Comparison of ENCODE assay signal across 20 mouse cellular contexts in genomic region chr6:107998921-107999690, GRCm38 (mm10).
DNase-seq lines count a peak whose midpoint lies in the region; ATAC-seq and TF ChIP-seq lines count a peak whose summit lies in the region.
"Had no signal": no experiment of that assay in that cellular context is flagged by ENCODE, and none has a peak within 500 bp of the region (broad histone marks: within the 10 kb centered on the region; RNA-seq: fewer than 3 reads in every experiment).

No protein-coding gene starts in this region.

- H3K27me3 ChIP-seq in forebrain, embryonic 16.5 days (replicated peaks; ENCODE audit: control insufficient read depth, insufficient read depth, low read length) = no peaks in the 10 kb centered on the region
- no peaks in the 10 kb centered on the region for H3K27me3 ChIP-seq in forebrain, embryonic 15.5 days
- no peaks in the 10 kb centered on the region for H3K27me3 ChIP-seq in midbrain, postnatal 0 days (ENCODE audit: insufficient read depth, low read length)
- no peaks in the 10 kb centered on the region for H3K27me3 ChIP-seq in midbrain, embryonic 13.5 days
- H3K27me3 ChIP-seq in lung, postnatal 0 days (replicated peaks; ENCODE audit: insufficient read depth, low read length) = no peaks in the 10 kb centered on the region
- no peaks in the 10 kb centered on the region for H3K27me3 ChIP-seq in kidney, adult 2 months (replicated peaks; ENCODE audit: control insufficient read depth, insufficient read depth, low read length)
- H3K27me3 ChIP-seq: limb, embryonic 15.5 days had no signal

- no peak for TF ChIP-seq POLR2A in kidney, adult 2 months (IDR thresholded peaks at IDR 0.05; ENCODE audit: low read depth, low read length)

- 74% methylated on average over 8 of the region's 8 CpGs for WGBS in forebrain, embryonic 16.5 days
- 79% methylated on average over 8 of the region's 8 CpGs for WGBS in forebrain, embryonic 15.5 days
- 75% methylated on average over 8 of the region's 8 CpGs for WGBS in midbrain, postnatal 0 days
- WGBS in midbrain, embryonic 13.5 days = 82% methylated on average over 8 of the region's 8 CpGs
- WGBS in lung, postnatal 0 days = 72% methylated on average over 8 of the region's 8 CpGs
- 69% methylated on average over 8 of the region's 8 CpGs for WGBS in kidney, adult 2 months

- no peaks in the 10 kb centered on the region for H3K9me3 ChIP-seq in forebrain, embryonic 16.5 days (ENCODE audit: control insufficient read depth, low read length)
- H3K9me3 ChIP-seq in forebrain, embryonic 15.5 days = no peaks in the 10 kb centered on the region
- H3K9me3 ChIP-seq in midbrain, postnatal 0 days (ENCODE audit: low read length) = no peaks in the 10 kb centered on the region
- no peaks in the 10 kb centered on the region for H3K9me3 ChIP-seq in midbrain, embryonic 13.5 days
- H3K9me3 ChIP-seq in lung, postnatal 0 days (ENCODE audit: low read length) = no peaks in the 10 kb centered on the region
- H3K9me3 ChIP-seq: embryonic facial prominence, embryonic 10.5 days; G1E; limb, embryonic 15.5 days had no signal

- no peak overlapping the region for H3K9ac ChIP-seq in forebrain, embryonic 16.5 days (replicated peaks; ENCODE audit: low read depth, low read length)
- H3K9ac ChIP-seq in forebrain, embryonic 15.5 days (replicated peaks) = no peak overlapping the region
- H3K9ac ChIP-seq in midbrain, postnatal 0 days (replicated peaks; ENCODE audit: low read length, poor library complexity, severe bottlenecking) = no peak overlapping the region
- no peak overlapping the region for H3K9ac ChIP-seq in midbrain, embryonic 13.5 days (replicated peaks)
- H3K9ac ChIP-seq in lung, postnatal 0 days (replicated peaks; ENCODE audit: low read depth) = no peak overlapping the region
- H3K9ac ChIP-seq: limb, embryonic 15.5 days; liver, postnatal 0 days had no signal

- H3K4me3 ChIP-seq in forebrain, embryonic 16.5 days (replicated peaks; ENCODE audit: low read length) = no peak overlapping the region
- H3K4me3 ChIP-seq in forebrain, embryonic 15.5 days = no peak overlapping the region
- H3K4me3 ChIP-seq in midbrain, postnatal 0 days (ENCODE audit: low read depth, low read length) = no peak overlapping the region
- H3K4me3 ChIP-seq in midbrain, embryonic 13.5 days (replicated peaks) = no peak overlapping the region
- no peak overlapping the region for H3K4me3 ChIP-seq in lung, postnatal 0 days (ENCODE audit: low read depth, low read length)
- no peak overlapping the region for H3K4me3 ChIP-seq in kidney, adult 2 months (ENCODE audit: insufficient read depth, low read depth, low read length)
- H3K4me3 ChIP-seq: embryonic facial prominence, embryonic 10.5 days; erythroblast, embryonic 14.5 days; limb, embryonic 15.5 days had no signal

- TF ChIP-seq EP300 in lung, postnatal 0 days (IDR thresholded peaks at IDR 0.05) = no peak

- no peaks in the 10 kb centered on the region for H3K36me3 ChIP-seq in forebrain, embryonic 16.5 days (ENCODE audit: control insufficient read depth, insufficient read depth)
- no peaks in the 10 kb centered on the region for H3K36me3 ChIP-seq in forebrain, embryonic 15.5 days
- H3K36me3 ChIP-seq in midbrain, postnatal 0 days (ENCODE audit: insufficient read depth, low read length) = no peaks in the 10 kb centered on the region
- no peaks in the 10 kb centered on the region for H3K36me3 ChIP-seq in midbrain, embryonic 13.5 days
- no peaks in the 10 kb centered on the region for H3K36me3 ChIP-seq in lung, postnatal 0 days (ENCODE audit: insufficient read depth, low read length)
- H3K36me3 ChIP-seq in kidney, adult 2 months (ENCODE audit: control insufficient read depth, insufficient read depth, low read length) = no peaks in the 10 kb centered on the region
- H3K36me3 ChIP-seq: embryonic facial prominence, embryonic 10.5 days; G1E; limb, embryonic 15.5 days had no signal

- H3K27ac ChIP-seq in forebrain, embryonic 16.5 days (ENCODE audit: low read length) = no peak overlapping the region
- H3K27ac ChIP-seq in forebrain, embryonic 15.5 days (replicated peaks) = no peak overlapping the region
- no peak overlapping the region for H3K27ac ChIP-seq in midbrain, postnatal 0 days (ENCODE audit: low read depth, low read length)
- H3K27ac ChIP-seq in midbrain, embryonic 13.5 days = no peak overlapping the region
- no peak overlapping the region for H3K27ac ChIP-seq in lung, postnatal 0 days (ENCODE audit: low read length)
- no peak overlapping the region for H3K27ac ChIP-seq in kidney, adult 2 months (ENCODE audit: insufficient read depth, low read depth, low read length)
- H3K27ac ChIP-seq: embryonic facial prominence, embryonic 10.5 days; limb, embryonic 15.5 days had no signal

- peak; percentile 26; the same call in 1 of the 2 replicates for ATAC-seq in forebrain, embryonic 16.5 days
- ATAC-seq in forebrain, embryonic 15.5 days (replicated peaks) = no peak
- ATAC-seq in midbrain, postnatal 0 days (ENCODE audit: low FRiP score) = no peak; the same call in 1 of the 2 replicates
- ATAC-seq in midbrain, embryonic 13.5 days = no peak
- no peak for ATAC-seq in lung, postnatal 0 days
- ATAC-seq: CD4-positive, CD25-positive, alpha-beta regulatory T cell, adult 4 months; liver, postnatal 0 days had no signal

- TF ChIP-seq CTCF in midbrain, postnatal 0 days (IDR thresholded peaks at IDR 0.05) = no peak
- no peak for TF ChIP-seq CTCF in lung, postnatal 0 days (IDR thresholded peaks at IDR 0.05)
- TF ChIP-seq CTCF in kidney, adult 2 months (conservative IDR thresholded peaks at IDR 0.05; ENCODE audit: insufficient read depth, insufficient read length, low read depth, low read length) = no peak

- H3K4me2 ChIP-seq in forebrain, embryonic 16.5 days (ENCODE audit: low read length) = no peak overlapping the region
- H3K4me2 ChIP-seq in forebrain, embryonic 15.5 days (replicated peaks) = no peak overlapping the region
- no peak overlapping the region for H3K4me2 ChIP-seq in midbrain, postnatal 0 days (ENCODE audit: low read depth, low read length, poor library complexity, severe bottlenecking)
- H3K4me2 ChIP-seq in midbrain, embryonic 13.5 days (replicated peaks) = no peak overlapping the region
- H3K4me2 ChIP-seq in lung, postnatal 0 days (replicated peaks; ENCODE audit: low read depth, low read length) = no peak overlapping the region
- H3K4me2 ChIP-seq: limb, embryonic 15.5 days; midbrain, embryonic 11.5 days had no signal

- peak; percentile 76 for DNase-seq in midbrain, postnatal 0 days (ENCODE audit: low spot score)
- peak; percentile 12 to 55 for DNase-seq in layer of hippocampus, adult 18-20 months (ENCODE audit: low spot score in 2 of 2)
- DNase-seq in lung, postnatal 0 days (ENCODE audit: low spot score) = no peak
- DNase-seq in kidney, adult 2 months = no peak
- DNase-seq in kidney, adult 11 months = no peak
- DNase-seq: gastrocnemius, postnatal 10 days; kidney, adult 8-10 months; kidney, postnatal 36 days; liver, postnatal 0 days; lung, postnatal 36 days; thymus, postnatal 36 days had no signal

- H3K4me1 ChIP-seq in forebrain, embryonic 16.5 days (replicated peaks; ENCODE audit: control insufficient read depth, insufficient read depth, low read length) = no peaks in the 10 kb centered on the region
- H3K4me1 ChIP-seq in forebrain, embryonic 15.5 days = no peaks in the 10 kb centered on the region
- no peaks in the 10 kb centered on the region for H3K4me1 ChIP-seq in midbrain, postnatal 0 days (ENCODE audit: insufficient read depth, low read length)
- H3K4me1 ChIP-seq in midbrain, embryonic 13.5 days (replicated peaks) = no peaks in the 10 kb centered on the region
- no peaks in the 10 kb centered on the region for H3K4me1 ChIP-seq in lung, postnatal 0 days (ENCODE audit: insufficient read depth, low read depth, low read length)
- no peaks in the 10 kb centered on the region for H3K4me1 ChIP-seq in kidney, adult 2 months (ENCODE audit: control insufficient read depth, insufficient read depth, low read length)
- H3K4me1 ChIP-seq: embryonic facial prominence, embryonic 10.5 days; limb, embryonic 15.5 days had no signal

Comparison
In these comparisons a context has a peak if more than half of its experiments do, and no peak if none do; other contexts are left out.
1. DNase-seq: peak in midbrain, postnatal 0 days (single experiment) and layer of hippocampus, adult 18-20 months (2 of 2); none in lung, postnatal 0 days (single experiment), kidney, adult 2 months (single experiment) and kidney, adult 11 months (single experiment).